Mouse (Mus musculus): ENCODE measurements around the gene Tmem245. TPM values are rescaled to one million over a fixed set of nuclear protein-coding genes. Genes with fewer than 3 reads are reported as not detected.

The Tmem245 gene
- total and polyA plus RNA-seq, 2 experiments from 2014 or later = 9.8 to 24.7 TPM

GRCm38 (mm10) chr4:56909568-56909967 lies 37.7 kb downstream of the Tmem245 start:
- TF ChIP-seq CTCF (IDR thresholded peaks at IDR 0.05; ENCODE audit: low read depth) = no peak
- ATAC-seq = no peak
- no peaks in the 10 kb centered on the region for H3K9me3 ChIP-seq (ENCODE audit: low read length)
- WGBS = 84% methylated on average over 3 of the region's 3 CpGs
- no peaks in the 10 kb centered on the region for H3K4me1 ChIP-seq (ENCODE audit: insufficient read depth)
- no peak overlapping the region for H3K4me2 ChIP-seq (ENCODE audit: low read depth)
- peaks cover 51% of the 10 kb centered on the region for H3K36me3 ChIP-seq (ENCODE audit: insufficient read depth)
- DNase-seq = no peak
- no peaks in the 10 kb centered on the region for H3K27me3 ChIP-seq (ENCODE audit: insufficient read depth, low read length)
- H3K4me3 ChIP-seq (ENCODE audit: low read depth, low read length) = no peak overlapping the region
- H3K9ac ChIP-seq = no peak overlapping the region
- no peak overlapping the region for H3K27ac ChIP-seq (ENCODE audit: low read depth, low read length)

GRCm38 (mm10) chr4:56907671-56908070 lies 39.6 kb downstream of the Tmem245 start:
- H3K4me3 ChIP-seq (ENCODE audit: low read depth, low read length) = no peak overlapping the region
- DNase-seq = no peak
- TF ChIP-seq CTCF (IDR thresholded peaks at IDR 0.05; ENCODE audit: low read depth) = no peak
- H3K4me1 ChIP-seq (ENCODE audit: insufficient read depth) = no peaks in the 10 kb centered on the region
- WGBS = 91% methylated on average over 5 of the region's 5 CpGs
- no peak overlapping the region for H3K27ac ChIP-seq (ENCODE audit: low read depth, low read length)
- H3K9ac ChIP-seq = no peak overlapping the region
- no peak overlapping the region for H3K4me2 ChIP-seq (ENCODE audit: low read depth)
- H3K9me3 ChIP-seq (ENCODE audit: low read length) = no peaks in the 10 kb centered on the region
- ATAC-seq = no peak
- H3K27me3 ChIP-seq (ENCODE audit: insufficient read depth, low read length) = no peaks in the 10 kb centered on the region
- peaks cover 54% of the 10 kb centered on the region for H3K36me3 ChIP-seq (ENCODE audit: insufficient read depth)

GRCm38 (mm10) chr4:56906926-56907325 lies 40.3 kb downstream of the Tmem245 start:
- WGBS = 96% methylated on average over 3 of the region's 3 CpGs
- Histone ChIP-seq H3K27ac (ENCODE audit: low read depth, low read length) (no peak overlapping the region), H3K9ac (no peak overlapping the region), H3K9me3 (ENCODE audit: low read length) (no peaks in the 10 kb centered on the region), H3K36me3 (ENCODE audit: insufficient read depth) (peaks cover 54% of the 10 kb centered on the region), H3K4me3 (ENCODE audit: low read depth, low read length) (no peak overlapping the region), H3K4me1 (ENCODE audit: insufficient read depth) (no peaks in the 10 kb centered on the region), H3K27me3 (ENCODE audit: insufficient read depth, low read length) (no peaks in the 10 kb centered on the region), H3K4me2 (ENCODE audit: low read depth) (no peak overlapping the region)
- ATAC-seq (no peak), DNase-seq (no peak)
- TF ChIP-seq CTCF (IDR thresholded peaks at IDR 0.05; ENCODE audit: low read depth) = no peak

GRCm38 (mm10) chr4:56905507-56905906 lies 41.7 kb downstream of the Tmem245 start:
- Histone ChIP-seq H3K4me3 (ENCODE audit: low read depth, low read length) (no peak overlapping the region), H3K4me1 (ENCODE audit: insufficient read depth) (no peaks in the 10 kb centered on the region), H3K9me3 (ENCODE audit: low read length) (no peaks in the 10 kb centered on the region), H3K9ac (no peak overlapping the region), H3K4me2 (ENCODE audit: low read depth) (no peak overlapping the region), H3K27ac (ENCODE audit: low read depth, low read length) (no peak overlapping the region), H3K27me3 (ENCODE audit: insufficient read depth, low read length) (no peaks in the 10 kb centered on the region), H3K36me3 (ENCODE audit: insufficient read depth) (peaks cover 40% of the 10 kb centered on the region)
- ATAC-seq (no peak), DNase-seq (no peak)
- WGBS = 92% methylated on average over 5 of the region's 5 CpGs
- TF ChIP-seq CTCF (IDR thresholded peaks at IDR 0.05; ENCODE audit: low read depth) = no peak

- H3K27me3 ChIP-seq (ENCODE audit: insufficient read depth, low read length) = no peaks in the 10 kb centered on the region
- 98% methylated on average over 2 of the region's 2 CpGs for WGBS
- peak; percentile 41; the same call in 1 of the 2 replicates for TF ChIP-seq CTCF (IDR thresholded peaks at IDR 0.05; ENCODE audit: low read depth)
- no peak overlapping the region for H3K4me2 ChIP-seq (ENCODE audit: low read depth)
- peaks cover 42% of the 10 kb centered on the region for H3K36me3 ChIP-seq (ENCODE audit: insufficient read depth)
- H3K27ac ChIP-seq (ENCODE audit: low read depth, low read length) = no peak overlapping the region
- H3K4me3 ChIP-seq (ENCODE audit: low read depth, low read length) = no peak overlapping the region
- ATAC-seq (no peak), DNase-seq (no peak)
- no peak overlapping the region for H3K9ac ChIP-seq
- H3K9me3 ChIP-seq (ENCODE audit: low read length) = no peaks in the 10 kb centered on the region
- no peaks in the 10 kb centered on the region for H3K4me1 ChIP-seq (ENCODE audit: insufficient read depth)
Observed at GRCm38 (mm10) chr4:56901671-56902070, 45.6 kb downstream of the Tmem245 start.

GRCm38 (mm10) chr4:56899216-56899615 lies 48.0 kb downstream of the Tmem245 start:
- ATAC-seq (no peak), DNase-seq (no peak)
- H3K27ac ChIP-seq (ENCODE audit: low read depth, low read length) = no peak overlapping the region
- H3K27me3 ChIP-seq (ENCODE audit: insufficient read depth, low read length) = no peaks in the 10 kb centered on the region
- H3K9ac ChIP-seq = no peak overlapping the region
- 92% methylated on average over 8 of the region's 8 CpGs for WGBS
- TF ChIP-seq CTCF (IDR thresholded peaks at IDR 0.05; ENCODE audit: low read depth) = no peak
- no peak overlapping the region for H3K4me3 ChIP-seq (ENCODE audit: low read depth, low read length)
- no peaks in the 10 kb centered on the region for H3K4me1 ChIP-seq (ENCODE audit: insufficient read depth)
- H3K36me3 ChIP-seq (ENCODE audit: insufficient read depth) = peaks cover 42% of the 10 kb centered on the region
- H3K9me3 ChIP-seq (ENCODE audit: low read length) = no peaks in the 10 kb centered on the region
- H3K4me2 ChIP-seq (ENCODE audit: low read depth) = no peak overlapping the region

- Histone ChIP-seq H3K4me1 (ENCODE audit: insufficient read depth) (no peaks in the 10 kb centered on the region), H3K4me2 (ENCODE audit: low read depth) (no peak overlapping the region), H3K36me3 (ENCODE audit: insufficient read depth) (peaks cover 27% of the 10 kb centered on the region), H3K27ac (ENCODE audit: low read depth, low read length) (no peak overlapping the region), H3K4me3 (ENCODE audit: low read depth, low read length) (no peak overlapping the region), H3K9me3 (ENCODE audit: low read length) (no peaks in the 10 kb centered on the region), H3K27me3 (ENCODE audit: insufficient read depth, low read length) (no peaks in the 10 kb centered on the region), H3K9ac (no peak overlapping the region)
- ATAC-seq = no peak
- WGBS = 89% methylated on average over 3 of the region's 3 CpGs
- DNase-seq = no peak
- TF ChIP-seq CTCF (IDR thresholded peaks at IDR 0.05; ENCODE audit: low read depth) = no peak
Observed at GRCm38 (mm10) chr4:56897511-56897910, 49.7 kb downstream of the Tmem245 start.

- no peak overlapping the region for H3K27ac ChIP-seq (ENCODE audit: low read depth, low read length)
- DNase-seq = no peak
- no peak overlapping the region for H3K4me2 ChIP-seq (ENCODE audit: low read depth)
- no peak overlapping the region for H3K9ac ChIP-seq
- 96% methylated on average over 3 of the region's 3 CpGs for WGBS
- no peaks in the 10 kb centered on the region for H3K4me1 ChIP-seq (ENCODE audit: insufficient read depth)
- H3K27me3 ChIP-seq (ENCODE audit: insufficient read depth, low read length) = no peaks in the 10 kb centered on the region
- no peak overlapping the region for H3K4me3 ChIP-seq (ENCODE audit: low read depth, low read length)
- TF ChIP-seq CTCF (IDR thresholded peaks at IDR 0.05; ENCODE audit: low read depth) = no peak
- H3K9me3 ChIP-seq (ENCODE audit: low read length) = no peaks in the 10 kb centered on the region
- peaks cover 28% of the 10 kb centered on the region for H3K36me3 ChIP-seq (ENCODE audit: insufficient read depth)
- no peak for ATAC-seq
Observed at GRCm38 (mm10) chr4:56894196-56894595, 53.0 kb downstream of the Tmem245 start.

All from forebrain, postnatal 0 days (tissue).